Mouse (Mus musculus): ENCODE data around the gene Ets1. TPM values are rescaled to one million over a fixed set of nuclear protein-coding genes. Genes with fewer than 3 reads are reported as not detected.

Ets1 gene
- total and polyA plus RNA-seq, 3 experiments = 10.0 to 23.5 (median 19.8) TPM

DNA sequence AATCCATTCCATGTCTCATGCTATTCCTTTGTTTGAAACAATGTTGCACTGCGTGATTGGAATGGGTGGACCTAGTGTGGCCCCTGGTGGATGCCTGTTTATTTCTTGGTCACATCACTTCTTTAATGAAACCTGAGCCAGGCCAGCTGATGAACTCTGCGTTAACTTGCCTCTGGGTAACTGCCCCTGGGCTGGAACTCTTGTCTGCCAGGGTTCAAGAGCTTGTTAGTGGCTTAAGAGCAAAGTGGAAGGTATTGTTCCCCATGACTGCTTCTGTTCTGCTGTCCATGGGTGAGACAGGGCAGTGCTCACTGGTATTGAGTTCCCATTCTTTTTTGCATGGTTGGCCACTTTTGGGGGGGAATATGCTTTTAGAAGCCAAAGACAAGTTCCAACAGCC is 85.1 kb downstream of the Ets1 start:
- no peak for TF ChIP-seq TBP (conservative IDR thresholded peaks at IDR 0.05; ENCODE audit: low read depth, low read length)
- no peak for TF ChIP-seq POLR2A (IDR thresholded peaks at IDR 0.05; ENCODE audit: low read depth, low read length)
- peak; percentile 55 for TF ChIP-seq SMC3 (IDR thresholded peaks at IDR 0.05; ENCODE audit: low read depth, low read length)
- peak in 1 of 2 experiments; percentile 59; a peak in 2 of 4 replicates for TF ChIP-seq CTCF (conservative IDR thresholded peaks at IDR 0.05 in 1 of 2, IDR thresholded peaks at IDR 0.05 in 1 of 2; ENCODE audit: low read depth in 2 of 2, low read length in 2 of 2)
- TF ChIP-seq RAD21 (IDR thresholded peaks at IDR 0.05; ENCODE audit: low read depth, low read length) = peak; percentile 53
- Histone ChIP-seq H3K4me3 (replicated peaks in 1 of 3; ENCODE audit: low read depth in 2 of 3, low read length in 2 of 3, poor library complexity in 1 of 3) (peak overlapping the region; percentile 15 to 33 (median 20)), H3K4me1 (ENCODE audit: control insufficient read depth in 1 of 2, insufficient read depth in 2 of 2) (peaks cover 9 to 94% of the 10 kb centered on the region in 2 experiments), H3K9me3 (replicated peaks; ENCODE audit: low read length) (no peaks in the 10 kb centered on the region), H3K9ac (ENCODE audit: insufficient read depth, low read depth) (no peak overlapping the region; the same call in 1 of the 2 replicates), H3K79me2 (replicated peaks; ENCODE audit: control insufficient read depth, extremely low read depth, insufficient read depth, poor library complexity, severe bottlenecking) (no peaks in the 10 kb centered on the region), H3K4me2 (ENCODE audit: insufficient read depth, low read depth, poor library complexity, severe bottlenecking) (peak overlapping the region; percentile 74), H3K36me3 (replicated peaks in 1 of 2; ENCODE audit: control insufficient read depth in 1 of 2, insufficient read depth in 1 of 2, low read length in 1 of 2) (peaks cover 0 to 29% of the 10 kb centered on the region in 2 experiments), H3K27ac (ENCODE audit: insufficient read depth, low read depth) (peak overlapping the region; percentile 50; the same call in 1 of the 2 replicates), H3K27me3 (replicated peaks) (no peaks in the 10 kb centered on the region)
- in situ Hi-C loops (cut with MboI; ENCODE audit: low pct_ligation_motif_present, low pct_unique_long_range_greater_than_20kb, low sequenced_read_pairs) = loop anchor here (25.0 kb wide), 1 partner anchor 216 kb away; no protein-coding TSS in a partner anchor
- DNase-seq (ENCODE audit: extremely low read depth) = peak; percentile 41
- dilution Hi-C loops (cut with MboI; ENCODE audit: extremely low pct_ligation_motif_present, extremely low pct_unique_long_range_greater_than_20kb, low sequenced_read_pairs) = no loop called here

DNA sequence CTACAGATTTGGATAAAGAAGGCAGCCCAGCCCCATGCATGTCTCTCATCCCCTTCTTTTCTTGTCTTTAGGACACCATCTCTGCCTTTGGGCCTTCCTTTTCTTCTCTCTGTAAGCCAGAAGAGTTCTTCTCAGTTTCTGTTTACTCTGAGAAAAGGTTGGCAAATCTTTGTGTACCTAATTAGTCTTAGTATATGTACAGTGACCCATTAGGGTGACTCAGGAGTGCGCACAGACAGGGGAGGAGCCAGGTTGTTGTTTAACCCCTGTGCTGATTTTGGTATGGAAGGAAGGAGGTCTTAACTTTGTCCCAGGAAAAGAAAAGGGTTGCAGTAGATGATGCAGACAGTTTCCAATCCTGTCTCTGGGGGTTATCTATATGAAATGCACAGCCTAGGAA is 86.2 kb downstream of the Ets1 start:
- Histone ChIP-seq H3K36me3 (replicated peaks in 1 of 2; ENCODE audit: control insufficient read depth in 1 of 2, insufficient read depth in 1 of 2, low read length in 1 of 2) (peaks cover 0 to 32% of the 10 kb centered on the region in 2 experiments), H3K79me2 (replicated peaks; ENCODE audit: control insufficient read depth, extremely low read depth, insufficient read depth, poor library complexity, severe bottlenecking) (no peaks in the 10 kb centered on the region), H3K9ac (ENCODE audit: insufficient read depth, low read depth) (no peak overlapping the region), H3K27me3 (replicated peaks) (no peaks in the 10 kb centered on the region), H3K27ac (ENCODE audit: insufficient read depth, low read depth) (no peak overlapping the region), H3K4me1 (ENCODE audit: control insufficient read depth in 1 of 2, insufficient read depth in 2 of 2) (peaks cover 9 to 93% of the 10 kb centered on the region in 2 experiments), H3K4me3 (replicated peaks in 1 of 3; ENCODE audit: low read depth in 2 of 3, low read length in 2 of 3, poor library complexity in 1 of 3) (no peak overlapping the region), H3K4me2 (ENCODE audit: insufficient read depth, low read depth, poor library complexity, severe bottlenecking) (no peak overlapping the region), H3K9me3 (replicated peaks; ENCODE audit: low read length) (peaks cover 2% of the 10 kb centered on the region)
- no peak for TF ChIP-seq POLR2A (IDR thresholded peaks at IDR 0.05; ENCODE audit: low read depth, low read length)
- TF ChIP-seq ZMIZ1 (IDR thresholded peaks at IDR 0.05; ENCODE audit: low read depth, low read length) = no peak
- TF ChIP-seq ZKSCAN1 (IDR thresholded peaks at IDR 0.05; ENCODE audit: borderline replicate concordance, low read depth, low read length) = no peak
- TF ChIP-seq JUND (conservative IDR thresholded peaks at IDR 0.05; ENCODE audit: low read depth, low read length) = no peak
- no peak for TF ChIP-seq MAX (IDR thresholded peaks at IDR 0.05; ENCODE audit: low read length)
- no peak for TF ChIP-seq USF2 (conservative IDR thresholded peaks at IDR 0.05; ENCODE audit: low read depth, low read length)
- TF ChIP-seq UBTF (IDR thresholded peaks at IDR 0.05; ENCODE audit: low read depth, low read length) = no peak
- no peak for DNase-seq (ENCODE audit: extremely low read depth)
- in situ Hi-C loops (cut with MboI; ENCODE audit: low pct_ligation_motif_present, low pct_unique_long_range_greater_than_20kb, low sequenced_read_pairs) = loop anchor here (25.0 kb wide), 1 partner anchor 215 kb away; no protein-coding TSS in a partner anchor
- dilution Hi-C loops (cut with MboI; ENCODE audit: extremely low pct_ligation_motif_present, extremely low pct_unique_long_range_greater_than_20kb, low sequenced_read_pairs) = no loop called here

- Histone ChIP-seq H3K4me2 (ENCODE audit: insufficient read depth, low read depth, poor library complexity, severe bottlenecking) (no peak overlapping the region), H3K27me3 (replicated peaks) (no peaks in the 10 kb centered on the region), H3K4me3 (replicated peaks in 1 of 3; ENCODE audit: low read depth in 2 of 3, low read length in 2 of 3, poor library complexity in 1 of 3) (no peak overlapping the region), H3K9me3 (replicated peaks; ENCODE audit: low read length) (peaks cover 2% of the 10 kb centered on the region), H3K36me3 (replicated peaks in 1 of 2; ENCODE audit: control insufficient read depth in 1 of 2, insufficient read depth in 1 of 2, low read length in 1 of 2) (peaks cover 0 to 32% of the 10 kb centered on the region in 2 experiments), H3K79me2 (replicated peaks; ENCODE audit: control insufficient read depth, extremely low read depth, insufficient read depth, poor library complexity, severe bottlenecking) (no peaks in the 10 kb centered on the region), H3K9ac (ENCODE audit: insufficient read depth, low read depth) (no peak overlapping the region), H3K27ac (ENCODE audit: insufficient read depth, low read depth) (no peak overlapping the region), H3K4me1 (ENCODE audit: control insufficient read depth in 1 of 2, insufficient read depth in 2 of 2) (peaks cover 9 to 95% of the 10 kb centered on the region in 2 experiments)
- TF ChIP-seq ELF1 (IDR thresholded peaks at IDR 0.05; ENCODE audit: low read depth, low read length) = no peak
- no peak for TF ChIP-seq JUN (IDR thresholded peaks at IDR 0.05; ENCODE audit: insufficient read depth, low read depth, low read length)
- no peak for TF ChIP-seq TCF12 (IDR thresholded peaks at IDR 0.05; ENCODE audit: low read depth, low read length)
- no peak for TF ChIP-seq MAX (IDR thresholded peaks at IDR 0.05; ENCODE audit: low read length)
- no peak for TF ChIP-seq ETS1 (conservative IDR thresholded peaks at IDR 0.05; ENCODE audit: low read depth, low read length)
- TF ChIP-seq CTCF (conservative IDR thresholded peaks at IDR 0.05 in 1 of 2, IDR thresholded peaks at IDR 0.05 in 1 of 2; ENCODE audit: low read depth in 2 of 2, low read length in 2 of 2) = no peak
- TF ChIP-seq IRF4 (IDR thresholded peaks at IDR 0.05; ENCODE audit: low read depth, low read length) = no peak
- no peak for DNase-seq (ENCODE audit: extremely low read depth)
- dilution Hi-C loops (cut with MboI; ENCODE audit: extremely low pct_ligation_motif_present, extremely low pct_unique_long_range_greater_than_20kb, low sequenced_read_pairs) (no loop called here), in situ Hi-C loops (cut with MboI; ENCODE audit: low pct_ligation_motif_present, low pct_unique_long_range_greater_than_20kb, low sequenced_read_pairs) (loop anchor here (25.0 kb wide), 1 partner anchor 214 kb away; no protein-coding TSS in a partner anchor)
Observed at GRCm38 (mm10) chr9:32722969-32723368, 86.9 kb downstream of the Ets1 start.

All from CH12.LX (cell line).